Mouse (Mus musculus): ENCODE measurements around the gene Foxj3. TPM values are rescaled to one million over a fixed set of nuclear protein-coding genes. Genes with fewer than 3 reads are reported as not detected.
"Not testable (repeated sequence)": the region's sequence is repeated elsewhere in the genome, so short reads cannot be mapped to it uniquely, and the experiment has no call there.

Gene Foxj3
- total RNA-seq (2014; rRNA removed) (38.4 and 52.7 TPM in 2 replicates), polyA plus RNA-seq (2015; fragmentation: Nextera tagmentation; extraction: Ambion mirVana) (17.4 and 25.2 TPM in 2 replicates)

GRCm38 (mm10) chr4:119536615-119537014 lies at the start of gene Foxj3:
Gene Foxj3, plus strand, starts transcription at chr4:119537004.
- not testable (repeated sequence) for H3K9ac ChIP-seq; ATAC-seq; H3K27ac ChIP-seq (ENCODE audit: low read depth, low read length); H3K9me3 ChIP-seq (ENCODE audit: low read length); H3K4me1 ChIP-seq (ENCODE audit: insufficient read depth); H3K27me3 ChIP-seq (ENCODE audit: insufficient read depth, low read length); H3K4me3 ChIP-seq (ENCODE audit: low read depth, low read length); H3K36me3 ChIP-seq (ENCODE audit: insufficient read depth); DNase-seq; H3K4me2 ChIP-seq (ENCODE audit: low read depth)
- WGBS, result 88% methylated on average over 4 of the region's 4 CpGs

GRCm38 (mm10) chr4:119489666-119490065 lies 47.1 kb upstream of the Foxj3 start:
- Histone ChIP-seq H3K36me3 (ENCODE audit: insufficient read depth) (no peaks in the 10 kb centered on the region), H3K4me2 (ENCODE audit: low read depth) (no peak overlapping the region), H3K27ac (ENCODE audit: low read depth, low read length) (no peak overlapping the region), H3K9ac (no peak overlapping the region), H3K4me3 (ENCODE audit: low read depth, low read length) (no peak overlapping the region), H3K4me1 (ENCODE audit: insufficient read depth) (0 out of 2 replicates have a peak, but pooled peaks cover 7% of the 10 kb centered on the region), H3K9me3 (ENCODE audit: low read length) (no peaks in the 10 kb centered on the region), H3K27me3 (ENCODE audit: insufficient read depth, low read length) (no peaks in the 10 kb centered on the region)
- DNase-seq (no peak), ATAC-seq (no peak)
- TF ChIP-seq CTCF (IDR thresholded peaks at IDR 0.05; ENCODE audit: low read depth), result no peak
- 62% methylated on average over 10 of the region's 10 CpGs for WGBS

- Histone ChIP-seq H3K36me3 (ENCODE audit: insufficient read depth) (no peaks in the 10 kb centered on the region), H3K4me2 (ENCODE audit: low read depth) (0 out of 2 replicates have a peak overlapping the region, but pooled peaks have one; percentile 74), H3K27me3 (ENCODE audit: insufficient read depth, low read length) (no peaks in the 10 kb centered on the region), H3K9ac (no peak overlapping the region), H3K9me3 (ENCODE audit: low read length) (no peaks in the 10 kb centered on the region), H3K4me3 (ENCODE audit: low read depth, low read length) (no peak overlapping the region), H3K27ac (ENCODE audit: low read depth, low read length) (no peak overlapping the region), H3K4me1 (ENCODE audit: insufficient read depth) (0 out of 2 replicates have a peak, but pooled peaks cover 7% of the 10 kb centered on the region)
- 79% methylated on average over 3 of the region's 3 CpGs for WGBS
- DNase-seq (peak; percentile 59), ATAC-seq (no peak)
- TF ChIP-seq CTCF (IDR thresholded peaks at IDR 0.05; ENCODE audit: low read depth), result peak; percentile 75
Observed at GRCm38 (mm10) chr4:119490806-119491205, 46.0 kb upstream of the Foxj3 start.

GRCm38 (mm10) chr4:119492291-119492932 lies 44.4 kb upstream of the Foxj3 start, which contains the start of gene Rimkla:
Gene Rimkla, minus strand, starts transcription at chr4:119492628.
- peak; percentile 96 for ATAC-seq
- peak within 1 kb of the TSS; percentile 74 for H3K4me2 ChIP-seq (ENCODE audit: low read depth)
- WGBS, result 2% methylated on average over 66 of the region's 77 CpGs

GRCm38 (mm10) chr4:119492933-119493327 lies 43.9 kb upstream of the Foxj3 start:
- H3K9me3 ChIP-seq (ENCODE audit: low read length), result no peaks in the 10 kb centered on the region
- no peaks in the 10 kb centered on the region for H3K27me3 ChIP-seq (ENCODE audit: insufficient read depth, low read length)
- no peak for ATAC-seq
- DNase-seq, result no peak
- WGBS, result 46% methylated on average over 10 of the region's 10 CpGs
- peak overlapping the region; percentile 78 for H3K27ac ChIP-seq (ENCODE audit: low read depth, low read length)
- peak overlapping the region; percentile 68 for H3K9ac ChIP-seq
- no peaks in the 10 kb centered on the region for H3K36me3 ChIP-seq (ENCODE audit: insufficient read depth)
- peak overlapping the region; percentile 74 for H3K4me2 ChIP-seq (ENCODE audit: low read depth)
- TF ChIP-seq CTCF (IDR thresholded peaks at IDR 0.05; ENCODE audit: low read depth), result no peak
- H3K4me1 ChIP-seq (ENCODE audit: insufficient read depth), result 0 out of 2 replicates have a peak, but pooled peaks cover 7% of the 10 kb centered on the region
- peak overlapping the region; percentile 67 for H3K4me3 ChIP-seq (ENCODE audit: low read depth, low read length)

More at GRCm38 (mm10) chr4:119492291-119492932, 44.4 kb upstream of the Foxj3 start, which contains the start of gene Rimkla:
- Histone ChIP-seq H3K27me3 (ENCODE audit: insufficient read depth, low read length) (no peaks in the 10 kb centered on the region), H3K9ac (peak within 1 kb of the TSS; percentile 68), H3K4me1 (ENCODE audit: insufficient read depth) (0 out of 2 replicates have a peak, but pooled peaks cover 7% of the 10 kb centered on the region), H3K27ac (ENCODE audit: low read depth, low read length) (peak within 1 kb of the TSS; percentile 78), H3K9me3 (ENCODE audit: low read length) (no peaks in the 10 kb centered on the region), H3K4me3 (ENCODE audit: low read depth, low read length) (peak within 1 kb of the TSS; percentile 67), H3K36me3 (ENCODE audit: insufficient read depth) (no peaks in the 10 kb centered on the region)
- TF ChIP-seq CTCF (IDR thresholded peaks at IDR 0.05; ENCODE audit: low read depth), result no peak
- DNase-seq, result peak; percentile 81

- no peak for DNase-seq
- Histone ChIP-seq H3K9ac (no peak overlapping the region), H3K4me2 (ENCODE audit: low read depth) (no peak overlapping the region), H3K4me3 (ENCODE audit: low read depth, low read length) (no peak overlapping the region), H3K9me3 (ENCODE audit: low read length) (no peaks in the 10 kb centered on the region), H3K36me3 (ENCODE audit: insufficient read depth) (no peaks in the 10 kb centered on the region), H3K27me3 (ENCODE audit: insufficient read depth, low read length) (no peaks in the 10 kb centered on the region), H3K27ac (ENCODE audit: low read depth, low read length) (no peak overlapping the region), H3K4me1 (ENCODE audit: insufficient read depth) (no peaks in the 10 kb centered on the region)
- ATAC-seq, result no peak
- TF ChIP-seq CTCF (IDR thresholded peaks at IDR 0.05; ENCODE audit: low read depth), result no peak
- 60% methylated on average over 5 of the region's 5 CpGs for WGBS
Observed at GRCm38 (mm10) chr4:119498319-119498848, 38.4 kb upstream of the Foxj3 start.

- Histone ChIP-seq H3K9ac (no peak overlapping the region), H3K4me2 (ENCODE audit: low read depth) (no peak overlapping the region), H3K36me3 (ENCODE audit: insufficient read depth) (no peaks in the 10 kb centered on the region), H3K27me3 (ENCODE audit: insufficient read depth, low read length) (no peaks in the 10 kb centered on the region), H3K4me3 (ENCODE audit: low read depth, low read length) (no peak overlapping the region), H3K4me1 (ENCODE audit: insufficient read depth) (no peaks in the 10 kb centered on the region), H3K27ac (ENCODE audit: low read depth, low read length) (no peak overlapping the region), H3K9me3 (ENCODE audit: low read length) (no peaks in the 10 kb centered on the region)
- no peak for DNase-seq
- 71% methylated on average over 2 of the region's 2 CpGs for WGBS
- no peak for TF ChIP-seq CTCF (IDR thresholded peaks at IDR 0.05; ENCODE audit: low read depth)
- no peak for ATAC-seq
Observed at GRCm38 (mm10) chr4:119511591-119511990, 25.2 kb upstream of the Foxj3 start.

All from forebrain, postnatal 0 days (tissue).